Mouse (Mus musculus) midbrain, embryonic 11.5 days (tissue): ENCODE results near the gene Taf1d. TPM values are rescaled to one million over a fixed set of nuclear protein-coding genes. Genes with fewer than 3 reads are reported as not detected.

Experiments
- ATAC-seq: fragments of 200-750 bp; cut with Nextera tagmentation; 2 replicates; pipeline ENCODE4 v1.8.0; 2017; ENCODE audit warnings: moderate TSS enrichment, moderate library complexity; ENCODE audit not compliant: low FRiP score
- DNase-seq: peaks from one replicate; pipeline ENCODE4 v3.0.0; 2015; ENCODE audit warnings: low spot score; ENCODE audit errors: missing footprints
- H3K27ac ChIP-seq: fragments of 300-500 bp; sonication (generic); 2 replicates; pipeline ENCODE4 v1.5.1; 2014; ENCODE audit warnings: low read depth, low read length
- H3K27me3 ChIP-seq: fragments of 300-500 bp; sonication (generic); 2 replicates; pipeline ENCODE4 v1.6.1; 2014; ENCODE audit warnings: mild to moderate bottlenecking, low read length, moderate library complexity, mixed read lengths; ENCODE audit not compliant: control insufficient read depth, insufficient read depth
- H3K36me3 ChIP-seq: fragments of 300-500 bp; sonication (generic); 2 replicates; pipeline ENCODE4 v1.6.1; 2014; ENCODE audit warnings: mild to moderate bottlenecking, low read length, moderate library complexity, mixed read lengths; ENCODE audit not compliant: control insufficient read depth, insufficient read depth
- H3K4me1 ChIP-seq: fragments of 300-500 bp; sonication (generic); 2 replicates; pipeline ENCODE4 v1.6.1; 2014; ENCODE audit warnings: low read length; ENCODE audit not compliant: control insufficient read depth, insufficient read depth
- H3K4me2 ChIP-seq: fragments of 300-500 bp; sonication (generic); 2 replicates; pipeline ENCODE4 v1.6.1; 2014; ENCODE audit warnings: mild to moderate bottlenecking, moderate library complexity
- H3K4me3 ChIP-seq: fragments of 300-500 bp; sonication (generic); 2 replicates; pipeline ENCODE4 v1.5.1; 2014; ENCODE audit warnings: low read depth, low read length
- H3K9ac ChIP-seq: fragments of 300-500 bp; sonication (generic); 2 replicates; pipeline ENCODE4 v1.6.1; 2014; ENCODE audit warnings: low read length
- H3K9me3 ChIP-seq: fragments of 300-500 bp; sonication (generic); 2 replicates; pipeline ENCODE4 v1.6.1; 2016; ENCODE audit warnings: low read length; ENCODE audit not compliant: control insufficient read depth
- WGBS: fragments of 180-500 bp; shearing (Covaris S2); extraction: QIAGEN DNeasy Blood & Tissue Kit; methylation state at CpG from one replicate; pipeline ENCODE4 v1.1.7; 2014; 5-methylcytosine and 5-hydroxymethylcytosine counted together
- polyA plus RNA-seq: library from polyadenylated mRNA; unstranded; fragments of >200 nt; fragmentation: Nextera tagmentation; extraction: Ambion mirVana; gene quantifications from 2 replicates; pipeline ENCODE4 v1.2.1, GENCODE M21; 2014

Taf1d gene
- 67.9 and 68.3 TPM in 2 replicates for polyA plus RNA-seq

GRCm38 (mm10) chr9:15305503-15306397 is at the start of gene Taf1d:
Taf1d (plus strand) TSS chr9:15306214.
- Histone ChIP-seq H3K4me2 (peak within 1 kb of the TSS; percentile 85), H3K27ac (peak within 1 kb of the TSS; percentile 84), H3K9ac (peak within 1 kb of the TSS; percentile 95)

DNA sequence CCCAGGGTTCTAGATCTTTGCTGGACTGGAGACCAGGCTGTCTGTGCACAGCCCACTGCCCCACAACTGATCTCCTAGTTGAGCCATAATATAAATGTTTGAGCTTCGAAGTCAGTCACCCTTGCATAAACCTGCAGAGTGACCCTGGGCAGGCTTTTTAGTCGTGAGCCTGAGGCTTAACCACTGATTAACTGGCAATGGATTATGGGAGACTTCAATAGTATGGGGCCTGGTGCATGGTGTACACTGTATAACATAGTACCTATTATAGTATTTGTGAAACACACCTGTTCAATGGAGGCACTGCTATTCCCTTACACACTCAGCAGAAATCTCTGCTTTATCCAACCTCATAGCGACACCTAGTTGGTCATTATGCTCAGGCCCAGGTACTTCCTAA is 49.8 kb upstream of the Taf1d start:
- no peak overlapping the region for H3K4me3 ChIP-seq
- no peak overlapping the region for H3K27ac ChIP-seq
- DNase-seq (peak; percentile 14), ATAC-seq (no peak)
- peaks cover 3% of the 10 kb centered on the region for H3K36me3 ChIP-seq
- no peak overlapping the region for H3K9ac ChIP-seq
- no peaks in the 10 kb centered on the region for H3K27me3 ChIP-seq
- WGBS, result 70% methylated on average over 3 of the region's 3 CpGs
- no peak overlapping the region for H3K4me2 ChIP-seq
- no peaks in the 10 kb centered on the region for H3K4me1 ChIP-seq
- H3K9me3 ChIP-seq, result no peaks in the 10 kb centered on the region

More at GRCm38 (mm10) chr9:15305503-15306397, at the start of gene Taf1d:
- DNase-seq, result peak; percentile 100
- Histone ChIP-seq H3K4me3 (peak within 1 kb of the TSS; percentile 85), H3K36me3 (peaks cover 8% of the 10 kb centered on the region), H3K4me1 (peaks cover 18% of the 10 kb centered on the region), H3K27me3 (no peaks in the 10 kb centered on the region), H3K9me3 (no peaks in the 10 kb centered on the region)
- 15% methylated on average over 44 of the region's 45 CpGs for WGBS
- peak; percentile 99 for ATAC-seq

DNA sequence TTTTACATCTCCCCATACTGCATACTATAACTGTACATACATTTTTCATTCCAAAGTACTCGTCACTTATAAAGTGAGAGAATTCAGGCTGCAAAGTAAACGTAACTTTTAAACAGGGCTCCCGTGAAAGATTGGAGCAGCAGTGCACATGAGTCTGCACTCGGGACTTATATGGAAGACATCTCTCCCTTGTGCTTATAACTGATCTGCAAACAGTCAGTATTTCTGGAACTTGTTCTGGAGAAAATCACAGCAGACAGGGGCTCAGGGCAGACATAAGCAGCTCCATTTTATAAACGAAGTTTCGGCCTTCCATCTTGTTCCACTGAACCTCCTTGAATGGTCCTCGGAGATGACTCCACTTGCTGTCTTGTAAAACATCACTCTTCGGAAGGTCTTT is 44.0 kb upstream of the Taf1d start:
- H3K36me3 ChIP-seq, result peaks cover 37% of the 10 kb centered on the region
- H3K4me3 ChIP-seq, result no peak overlapping the region
- no peak for DNase-seq
- H3K9ac ChIP-seq, result no peak overlapping the region
- no peaks in the 10 kb centered on the region for H3K4me1 ChIP-seq
- H3K9me3 ChIP-seq, result no peaks in the 10 kb centered on the region
- no peak overlapping the region for H3K27ac ChIP-seq
- no peaks in the 10 kb centered on the region for H3K27me3 ChIP-seq
- H3K4me2 ChIP-seq, result no peak overlapping the region
- WGBS, result 95% methylated on average over 8 of the region's 8 CpGs
- ATAC-seq, result no peak

- H3K4me3 ChIP-seq, result no peak overlapping the region
These were observed 42.5 kb upstream of the Taf1d start for GRCm38 (mm10) chr9:15263487-15263886.

DNA sequence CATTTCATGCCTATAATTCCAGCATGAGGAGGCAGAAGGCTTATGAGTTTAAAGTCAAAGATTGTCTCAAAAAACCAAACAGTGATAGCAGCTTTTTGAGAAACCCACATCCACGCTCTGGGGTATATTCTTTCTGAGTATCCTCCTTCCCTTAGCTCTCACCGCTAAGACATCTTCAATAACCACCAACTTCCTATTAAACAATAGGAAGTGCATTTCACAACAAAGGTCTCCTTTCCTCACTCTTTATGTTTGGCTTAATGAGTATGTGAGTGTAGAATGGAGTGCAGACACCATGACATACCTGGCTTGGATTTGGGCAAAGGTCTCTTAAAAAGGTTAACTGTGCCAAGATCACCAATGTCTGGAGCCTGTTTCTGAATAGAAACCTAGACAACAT is 32.0 kb upstream of the Taf1d start:
- Histone ChIP-seq H3K27ac (no peak overlapping the region), H3K4me1 (peaks cover 5% of the 10 kb centered on the region; the same call in 1 of the 2 replicates), H3K9me3 (no peaks in the 10 kb centered on the region), H3K4me3 (no peak overlapping the region), H3K9ac (no peak overlapping the region), H3K27me3 (no peaks in the 10 kb centered on the region), H3K36me3 (peaks cover 27% of the 10 kb centered on the region), H3K4me2 (no peak overlapping the region)
- 97% methylated on average over 2 of the region's 2 CpGs for WGBS
- ATAC-seq, result no peak
- no peak for DNase-seq

More at GRCm38 (mm10) chr9:15263487-15263886, 42.5 kb upstream of the Taf1d start:
- H3K4me1 ChIP-seq, result no peaks in the 10 kb centered on the region
- no peaks in the 10 kb centered on the region for H3K9me3 ChIP-seq
- no peak overlapping the region for H3K4me2 ChIP-seq
- H3K27me3 ChIP-seq, result no peaks in the 10 kb centered on the region
- no peak overlapping the region for H3K9ac ChIP-seq
- H3K36me3 ChIP-seq, result peaks cover 41% of the 10 kb centered on the region
- DNase-seq (no peak), ATAC-seq (no peak)
- 98% methylated on average over 10 of the region's 10 CpGs for WGBS
- H3K27ac ChIP-seq, result no peak overlapping the region

DNA sequence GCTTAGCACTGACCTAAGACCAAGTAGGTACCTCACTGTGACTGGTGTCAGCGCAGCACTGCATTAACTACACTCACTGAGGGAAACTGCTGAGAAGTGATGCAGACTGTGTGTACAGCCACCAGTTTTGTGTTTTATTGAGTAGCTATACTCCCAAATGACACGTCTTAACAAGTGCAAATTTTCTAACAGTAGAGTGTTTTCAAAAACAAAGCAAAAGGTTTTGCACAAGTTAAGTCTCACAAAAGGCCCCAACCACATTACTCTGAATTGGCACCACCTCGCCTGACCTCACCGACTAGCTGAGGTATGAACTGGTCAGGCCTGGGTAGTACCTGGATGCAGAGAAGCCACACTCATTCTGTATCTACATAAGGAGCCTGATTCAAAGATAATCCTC is 29.2 kb upstream of the Taf1d start:
- WGBS, result 93% methylated on average over 4 of the region's 4 CpGs
- no peak overlapping the region for H3K9ac ChIP-seq
- no peak overlapping the region for H3K27ac ChIP-seq
- H3K27me3 ChIP-seq, result no peaks in the 10 kb centered on the region
- H3K4me3 ChIP-seq, result no peak overlapping the region
- H3K36me3 ChIP-seq, result peaks cover 17% of the 10 kb centered on the region
- no peak for DNase-seq
- ATAC-seq, result no peak
- H3K4me2 ChIP-seq, result no peak overlapping the region
- H3K9me3 ChIP-seq, result no peaks in the 10 kb centered on the region
- peaks cover 15% of the 10 kb centered on the region for H3K4me1 ChIP-seq

GRCm38 (mm10) chr9:15278343-15278742 is 27.7 kb upstream of the Taf1d start:
- 88% methylated on average over 3 of the region's 3 CpGs for WGBS
- Histone ChIP-seq H3K36me3 (peaks cover 7% of the 10 kb centered on the region), H3K9ac (no peak overlapping the region), H3K27me3 (no peaks in the 10 kb centered on the region), H3K4me1 (peaks cover 15% of the 10 kb centered on the region), H3K4me2 (no peak overlapping the region), H3K27ac (no peak overlapping the region), H3K9me3 (no peaks in the 10 kb centered on the region), H3K4me3 (no peak overlapping the region)
- ATAC-seq (no peak), DNase-seq (no peak)

DNA sequence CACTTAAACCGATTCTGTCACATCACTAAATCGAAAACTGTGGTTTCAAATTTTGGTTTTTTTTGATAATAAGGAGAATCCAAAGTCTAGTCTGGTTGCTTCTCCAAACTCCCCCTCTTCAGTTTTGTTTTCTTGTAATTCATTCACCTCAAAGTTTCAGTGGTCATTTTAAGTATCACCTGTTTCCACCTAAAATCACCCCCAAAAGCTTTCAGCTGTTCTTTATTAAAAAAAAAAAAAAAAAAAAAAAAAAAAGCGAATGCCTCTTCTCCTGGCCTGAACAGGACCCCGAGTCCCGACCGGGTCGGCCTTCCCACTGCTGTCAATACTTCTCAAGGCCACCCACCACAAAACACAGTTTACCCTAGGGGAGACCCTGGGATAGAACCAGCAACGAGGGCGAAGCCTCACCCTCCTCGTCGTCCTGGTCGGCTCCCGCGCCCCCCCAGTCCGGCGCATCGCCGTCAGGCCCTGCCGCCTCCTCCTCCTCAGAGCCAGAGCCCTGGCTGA is 26.8 kb upstream of the Taf1d start:
- Histone ChIP-seq H3K4me1 (peaks cover 15% of the 10 kb centered on the region), H3K36me3 (peaks cover 4% of the 10 kb centered on the region; the same call in 1 of the 2 replicates), H3K4me3 (peak overlapping the region; percentile 77), H3K27ac (peak overlapping the region; percentile 78), H3K27me3 (no peaks in the 10 kb centered on the region), H3K4me2 (peak overlapping the region; percentile 79), H3K9me3 (no peaks in the 10 kb centered on the region), H3K9ac (peak overlapping the region; percentile 97)
- no peak for DNase-seq
- 9% methylated on average over 19 of the region's 19 CpGs for WGBS
- no peak for ATAC-seq
